Mouse (Mus musculus): ENCODE results near the gene Slc9a1.

Gene Slc9a1

GRCm38 (mm10) chr4:133432560-133433171, 63.2 kb downstream of the Slc9a1 start:
- peak; percentile 10 to 38 for DNase-seq (ENCODE audit: inconsistent age in 2 of 2, low spot score in 1 of 2)

- DNase-seq (ENCODE audit: inconsistent age in 2 of 2, low spot score in 1 of 2), result no peak
These were observed 66.4 kb downstream of the Slc9a1 start for GRCm38 (mm10) chr4:133435921-133436320.

GRCm38 (mm10) chr4:133439460-133440376, 70.2 kb downstream of the Slc9a1 start:
- DNase-seq (ENCODE audit: inconsistent age in 2 of 2, low spot score in 1 of 2), result peak in 1 of 2 experiments; percentile 59

GRCm38 (mm10) chr4:133440377-133440795, 70.9 kb downstream of the Slc9a1 start:
- DNase-seq (ENCODE audit: inconsistent age in 2 of 2, low spot score in 1 of 2), result peak in 1 of 2 experiments; percentile 44

- no peak for DNase-seq (ENCODE audit: inconsistent age in 2 of 2, low spot score in 1 of 2)
These were observed 72.7 kb downstream of the Slc9a1 start for GRCm38 (mm10) chr4:133442194-133442593.

GRCm38 (mm10) chr4:133443085-133443484, 73.6 kb downstream of the Slc9a1 start:
- DNase-seq (ENCODE audit: inconsistent age in 2 of 2, low spot score in 1 of 2), result no peak

- DNase-seq (ENCODE audit: inconsistent age in 2 of 2, low spot score in 1 of 2), result no peak
These were observed 76.2 kb downstream of the Slc9a1 start for GRCm38 (mm10) chr4:133445727-133446126.

- peak in 1 of 2 experiments; percentile 56 for DNase-seq (ENCODE audit: inconsistent age in 2 of 2, low spot score in 1 of 2)
These were observed 77.9 kb downstream of the Slc9a1 start for GRCm38 (mm10) chr4:133447366-133447765.

- no peak for DNase-seq (ENCODE audit: inconsistent age in 2 of 2, low spot score in 1 of 2)
These were observed 78.5 kb downstream of the Slc9a1 start for GRCm38 (mm10) chr4:133447967-133448366.

GRCm38 (mm10) chr4:133448708-133449388, 79.3 kb downstream of the Slc9a1 start:
- peak in 1 of 2 experiments; percentile 66 for DNase-seq (ENCODE audit: inconsistent age in 2 of 2, low spot score in 1 of 2)

GRCm38 (mm10) chr4:133449726-133450125, 80.2 kb downstream of the Slc9a1 start:
- DNase-seq (ENCODE audit: inconsistent age in 2 of 2, low spot score in 1 of 2), result peak; percentile 55 to 81

GRCm38 (mm10) chr4:133451536-133451935, 82.0 kb downstream of the Slc9a1 start:
- peak; percentile 79 to 95 for DNase-seq (ENCODE audit: inconsistent age in 2 of 2, low spot score in 1 of 2)

- no peak for DNase-seq (ENCODE audit: inconsistent age in 2 of 2, low spot score in 1 of 2)
These were observed 82.9 kb downstream of the Slc9a1 start for GRCm38 (mm10) chr4:133452433-133452832.

GRCm38 (mm10) chr4:133458044-133458443, 88.5 kb downstream of the Slc9a1 start:
- no peak for DNase-seq (ENCODE audit: inconsistent age in 2 of 2, low spot score in 1 of 2)

GRCm38 (mm10) chr4:133460006-133460405, 90.5 kb downstream of the Slc9a1 start:
- no peak for DNase-seq (ENCODE audit: inconsistent age in 2 of 2, low spot score in 1 of 2)

GRCm38 (mm10) chr4:133460796-133461325, 91.4 kb downstream of the Slc9a1 start:
- no peak for DNase-seq (ENCODE audit: inconsistent age in 2 of 2, low spot score in 1 of 2)

GRCm38 (mm10) chr4:133461362-133461761, 91.9 kb downstream of the Slc9a1 start:
- DNase-seq (ENCODE audit: inconsistent age in 2 of 2, low spot score in 1 of 2), result no peak

- no peak for DNase-seq (ENCODE audit: inconsistent age in 2 of 2, low spot score in 1 of 2)
These were observed 93.7 kb downstream of the Slc9a1 start for GRCm38 (mm10) chr4:133463184-133463583.

GRCm38 (mm10) chr4:133468080-133468479, 98.6 kb downstream of the Slc9a1 start:
- peak; percentile 90 to 94 for DNase-seq (ENCODE audit: inconsistent age in 2 of 2, low spot score in 1 of 2)

GRCm38 (mm10) chr4:133469122-133469521, 99.6 kb downstream of the Slc9a1 start:
- peak in 1 of 2 experiments; percentile 47 for DNase-seq (ENCODE audit: inconsistent age in 2 of 2, low spot score in 1 of 2)

- no peak for DNase-seq (ENCODE audit: inconsistent age in 2 of 2, low spot score in 1 of 2)
These were observed 101.8 kb downstream of the Slc9a1 start for GRCm38 (mm10) chr4:133471135-133471821.

Data from adrenal gland, adult (tissue).